Mouse (Mus musculus) liver, adult 2 months (tissue): ENCODE data around the gene 4930539E08Rik.

Source experiments
- CTCF ChIP-seq: fragments of 200-500 bp; IDR thresholded peaks from 2 replicates; pipeline ENCODE4 v1.5.1; 2011; ENCODE audit warnings: low read depth, low read length, control low read depth
- POLR2A ChIP-seq: fragments of 200-500 bp; IDR thresholded peaks from 2 replicates; pipeline ENCODE4 v1.6.1; 2011; ENCODE audit warnings: low read length, control low read depth; ENCODE audit not compliant: insufficient read depth; ENCODE audit errors: extremely low read depth

DNA sequence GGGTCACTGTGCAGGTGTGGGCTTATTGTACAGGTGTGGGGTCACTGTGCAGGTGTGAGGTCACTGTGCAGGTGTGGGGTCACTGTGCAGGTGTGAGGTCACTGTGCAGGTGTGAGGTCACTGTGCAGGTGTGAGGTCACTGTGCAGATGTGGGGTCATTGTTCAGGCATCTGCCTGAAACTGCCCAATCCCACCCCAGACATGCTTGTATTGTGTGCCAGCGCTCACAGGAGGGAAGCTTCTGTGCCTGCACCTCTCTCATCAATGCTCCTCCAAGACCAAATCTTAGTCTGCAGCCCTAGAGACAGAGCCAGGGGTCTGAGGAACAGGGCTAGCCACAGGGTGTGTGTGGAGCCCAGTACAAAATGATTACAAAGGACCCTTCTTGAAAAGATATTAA is 1.4 kb upstream of the 4930539E08Rik start:
- TF ChIP-seq POLR2A (no peak), CTCF (no peak)
